Mouse (Mus musculus): ENCODE measurements around the gene F2r. TPM values are rescaled to one million over a fixed set of nuclear protein-coding genes. Genes with fewer than 3 reads are reported as not detected.

The F2r gene
- total and polyA plus RNA-seq, 2 experiments from 2014 or later: 28.0 to 41.7 TPM

- Histone ChIP-seq H3K4me2 (ENCODE audit: low read depth) (no peak overlapping the region), H3K27ac (ENCODE audit: low read depth, low read length) (no peak overlapping the region), H3K9ac (no peak overlapping the region), H3K9me3 (ENCODE audit: low read length) (no peaks in the 10 kb centered on the region), H3K36me3 (ENCODE audit: insufficient read depth) (0 out of 2 replicates have a peak, but pooled peaks cover under 1% of the 10 kb centered on the region), H3K4me1 (ENCODE audit: insufficient read depth) (0 out of 2 replicates have a peak, but pooled peaks cover 4% of the 10 kb centered on the region), H3K27me3 (ENCODE audit: insufficient read depth, low read length) (no peaks in the 10 kb centered on the region), H3K4me3 (ENCODE audit: low read depth, low read length) (no peak overlapping the region)
- no peak for ATAC-seq
- WGBS: 89% methylated on average over 17 of the region's 17 CpGs
- no peak for DNase-seq
- TF ChIP-seq CTCF (IDR thresholded peaks at IDR 0.05; ENCODE audit: low read depth): no peak
These were observed 23.0 kb upstream of the F2r start for GRCm38 (mm10) chr13:95641061-95641986.

GRCm38 (mm10) chr13:95640408-95640807, 22.1 kb upstream of the F2r start:
- Histone ChIP-seq H3K4me3 (ENCODE audit: low read depth, low read length) (no peak overlapping the region), H3K36me3 (ENCODE audit: insufficient read depth) (0 out of 2 replicates have a peak, but pooled peaks cover 2% of the 10 kb centered on the region), H3K9me3 (ENCODE audit: low read length) (no peaks in the 10 kb centered on the region), H3K4me2 (ENCODE audit: low read depth) (no peak overlapping the region), H3K27me3 (ENCODE audit: insufficient read depth, low read length) (no peaks in the 10 kb centered on the region), H3K27ac (ENCODE audit: low read depth, low read length) (no peak overlapping the region), H3K4me1 (ENCODE audit: insufficient read depth) (0 out of 2 replicates have a peak, but pooled peaks cover 4% of the 10 kb centered on the region), H3K9ac (no peak overlapping the region)
- 92% methylated on average over 1 of the region's 1 CpGs for WGBS
- DNase-seq: no peak
- no peak for ATAC-seq
- no peak for TF ChIP-seq CTCF (IDR thresholded peaks at IDR 0.05; ENCODE audit: low read depth)

GRCm38 (mm10) chr13:95639336-95640116, 21.2 kb upstream of the F2r start:
- H3K27ac ChIP-seq (ENCODE audit: low read depth, low read length): no peak overlapping the region
- DNase-seq (peak; percentile 50), ATAC-seq (peak; percentile 70)
- no peak overlapping the region for H3K4me2 ChIP-seq (ENCODE audit: low read depth)
- 45% methylated on average over 15 of the region's 15 CpGs for WGBS
- H3K4me1 ChIP-seq (ENCODE audit: insufficient read depth): 0 out of 2 replicates have a peak, but pooled peaks cover 4% of the 10 kb centered on the region
- H3K27me3 ChIP-seq (ENCODE audit: insufficient read depth, low read length): no peaks in the 10 kb centered on the region
- no peak overlapping the region for H3K9ac ChIP-seq
- H3K36me3 ChIP-seq (ENCODE audit: insufficient read depth): 0 out of 2 replicates have a peak, but pooled peaks cover 2% of the 10 kb centered on the region
- no peak for TF ChIP-seq CTCF (IDR thresholded peaks at IDR 0.05; ENCODE audit: low read depth)
- H3K9me3 ChIP-seq (ENCODE audit: low read length): no peaks in the 10 kb centered on the region
- H3K4me3 ChIP-seq (ENCODE audit: low read depth, low read length): no peak overlapping the region

- DNase-seq: no peak
These were observed 20.6 kb upstream of the F2r start for GRCm38 (mm10) chr13:95638894-95639293.

GRCm38 (mm10) chr13:95637737-95638136, 19.4 kb upstream of the F2r start:
- ATAC-seq: no peak
- 82% methylated on average over 10 of the region's 10 CpGs for WGBS
- Histone ChIP-seq H3K36me3 (ENCODE audit: insufficient read depth) (0 out of 2 replicates have a peak, but pooled peaks cover 2% of the 10 kb centered on the region), H3K4me2 (ENCODE audit: low read depth) (no peak overlapping the region), H3K27ac (ENCODE audit: low read depth, low read length) (no peak overlapping the region), H3K9ac (no peak overlapping the region), H3K9me3 (ENCODE audit: low read length) (no peaks in the 10 kb centered on the region), H3K27me3 (ENCODE audit: insufficient read depth, low read length) (no peaks in the 10 kb centered on the region), H3K4me3 (ENCODE audit: low read depth, low read length) (no peak overlapping the region), H3K4me1 (ENCODE audit: insufficient read depth) (0 out of 2 replicates have a peak, but pooled peaks cover 4% of the 10 kb centered on the region)
- no peak for DNase-seq
- TF ChIP-seq CTCF (IDR thresholded peaks at IDR 0.05; ENCODE audit: low read depth): no peak

More at GRCm38 (mm10) chr13:95638894-95639293, 20.6 kb upstream of the F2r start:
- no peak for ATAC-seq
- H3K4me3 ChIP-seq (ENCODE audit: low read depth, low read length): no peak overlapping the region
- H3K4me1 ChIP-seq (ENCODE audit: insufficient read depth): 0 out of 2 replicates have a peak, but pooled peaks cover 4% of the 10 kb centered on the region
- no peak for TF ChIP-seq CTCF (IDR thresholded peaks at IDR 0.05; ENCODE audit: low read depth)
- WGBS: 44% methylated on average over 5 of the region's 5 CpGs
- no peak overlapping the region for H3K4me2 ChIP-seq (ENCODE audit: low read depth)
- no peak overlapping the region for H3K27ac ChIP-seq (ENCODE audit: low read depth, low read length)
- 0 out of 2 replicates have a peak, but pooled peaks cover 2% of the 10 kb centered on the region for H3K36me3 ChIP-seq (ENCODE audit: insufficient read depth)
- no peaks in the 10 kb centered on the region for H3K9me3 ChIP-seq (ENCODE audit: low read length)
- H3K9ac ChIP-seq: 0 out of 2 replicates have a peak overlapping the region, but pooled peaks have one; percentile 19
- no peaks in the 10 kb centered on the region for H3K27me3 ChIP-seq (ENCODE audit: insufficient read depth, low read length)

GRCm38 (mm10) chr13:95635301-95635700, 17.0 kb upstream of the F2r start:
- H3K9me3 ChIP-seq (ENCODE audit: low read length): no peaks in the 10 kb centered on the region
- 91% methylated on average over 12 of the region's 12 CpGs for WGBS
- DNase-seq (no peak), ATAC-seq (no peak)
- H3K36me3 ChIP-seq (ENCODE audit: insufficient read depth): 0 out of 2 replicates have a peak, but pooled peaks cover 2% of the 10 kb centered on the region
- TF ChIP-seq CTCF (IDR thresholded peaks at IDR 0.05; ENCODE audit: low read depth): no peak
- H3K4me1 ChIP-seq (ENCODE audit: insufficient read depth): 0 out of 2 replicates have a peak, but pooled peaks cover 4% of the 10 kb centered on the region
- H3K9ac ChIP-seq: no peak overlapping the region
- H3K27ac ChIP-seq (ENCODE audit: low read depth, low read length): no peak overlapping the region
- H3K4me2 ChIP-seq (ENCODE audit: low read depth): no peak overlapping the region
- H3K4me3 ChIP-seq (ENCODE audit: low read depth, low read length): no peak overlapping the region
- H3K27me3 ChIP-seq (ENCODE audit: insufficient read depth, low read length): no peaks in the 10 kb centered on the region

Measured in forebrain, postnatal 0 days (tissue).